Mouse (Mus musculus): ENCODE data around the gene Dnajc12. TPM values are rescaled to one million over a fixed set of nuclear protein-coding genes. Genes with fewer than 3 reads are reported as not detected.
A peak's percentile ranks its signal among the peaks of the same experiment; 100 is the strongest.
"Not testable (repeated sequence)": the region's sequence is repeated elsewhere in the genome, so short reads cannot be mapped to it uniquely, and the experiment has no call there.

The Dnajc12 gene
- total RNA-seq (2021) = 10 to 100 TPM in 1 of 2 experiments, 1 to 10 TPM in 1; 9.7 to 10.8 TPM

GRCm38 (mm10) chr10:63382372-63383279 is at the start of gene Dnajc12:
TSS of gene Dnajc12 (plus strand) at chr10:63382443.
- intact Hi-C loops (cut with DNase I) = loop anchor here (2.0 to 5.0 kb wide), 3 partner anchors 44 to 140 kb away; partner anchors contain the start of gene Herc4
- DNase-seq = peak; percentile 63 to 69

- intact Hi-C loops (cut with DNase I) = loop anchor here (5.0 kb wide), 1 partner anchor 315 kb away; the partner anchor contains the start of genes Hnrnph3 and Pbld2
- DNase-seq = no peak
Measured at GRCm38 (mm10) chr10:63336901-63337300, 45.3 kb upstream of the Dnajc12 start.

- intact Hi-C loops (cut with DNase I) = loop anchor here (5.0 kb wide), 1 partner anchor 315 kb away; the partner anchor contains the start of genes Hnrnph3 and Pbld2
- no peak for DNase-seq
Measured at GRCm38 (mm10) chr10:63337326-63337725, 44.9 kb upstream of the Dnajc12 start.

GRCm38 (mm10) chr10:63337951-63338836 is 44.0 kb upstream of the Dnajc12 start:
- peak in 1 of 2 experiments; percentile 55 for DNase-seq
- intact Hi-C loops (cut with DNase I) = loop anchor here (2.0 to 5.0 kb wide), 3 partner anchors 45 to 316 kb away; partner anchors contain the start of genes Dnajc12, Herc4, Hnrnph3 and Pbld2

- intact Hi-C loops (cut with DNase I) = loop anchor here (2.0 to 5.0 kb wide), 3 partner anchors 44 to 317 kb away; partner anchors contain the start of genes Dnajc12, Herc4, Hnrnph3 and Pbld2
- peak; percentile 93 for DNase-seq
Measured at GRCm38 (mm10) chr10:63338914-63339643, 43.2 kb upstream of the Dnajc12 start.

GRCm38 (mm10) chr10:63341351-63341750 is 40.9 kb upstream of the Dnajc12 start:
- intact Hi-C loops (cut with DNase I) = no loop called here
- no peak for DNase-seq

- no peak for DNase-seq
- intact Hi-C loops (cut with DNase I) = loop anchor here (2.0 kb wide), 1 partner anchor 30 kb away; no protein-coding TSS in a partner anchor
Measured at GRCm38 (mm10) chr10:63344751-63345150, 37.5 kb upstream of the Dnajc12 start.

GRCm38 (mm10) chr10:63348291-63348690 is 34.0 kb upstream of the Dnajc12 start:
- DNase-seq = no peak
- intact Hi-C loops (cut with DNase I) = no loop called here

- intact Hi-C loops (cut with DNase I) = no loop called here
- no peak for DNase-seq
Measured at GRCm38 (mm10) chr10:63350666-63351065, 31.6 kb upstream of the Dnajc12 start.

GRCm38 (mm10) chr10:63351099-63351498 is 31.1 kb upstream of the Dnajc12 start:
- intact Hi-C loops (cut with DNase I); DNase-seq: not testable (repeated sequence)

- intact Hi-C loops (cut with DNase I) = no loop called here
Measured at GRCm38 (mm10) chr10:63352111-63352510, 30.1 kb upstream of the Dnajc12 start.

GRCm38 (mm10) chr10:63360502-63360901 is 21.7 kb upstream of the Dnajc12 start:
- intact Hi-C loops (cut with DNase I) = no loop called here
- DNase-seq = no peak

More at GRCm38 (mm10) chr10:63352111-63352510, 30.1 kb upstream of the Dnajc12 start:
- no peak for DNase-seq

GRCm38 (mm10) chr10:63365918-63366455 is 16.3 kb upstream of the Dnajc12 start:
- intact Hi-C loops (cut with DNase I) = no loop called here
- DNase-seq = no peak

GRCm38 (mm10) chr10:63367386-63367785 is 14.9 kb upstream of the Dnajc12 start:
- intact Hi-C loops (cut with DNase I) = no loop called here
- no peak for DNase-seq

GRCm38 (mm10) chr10:63368041-63368440 is 14.2 kb upstream of the Dnajc12 start:
- intact Hi-C loops (cut with DNase I) = no loop called here

GRCm38 (mm10) chr10:63376303-63376702 is 5.9 kb upstream of the Dnajc12 start:
- intact Hi-C loops (cut with DNase I) = loop anchor here (2.0 kb wide), 1 partner anchor 222 kb away; no protein-coding TSS in a partner anchor
- DNase-seq = no peak

More at GRCm38 (mm10) chr10:63368041-63368440, 14.2 kb upstream of the Dnajc12 start:
- DNase-seq = no peak

- DNase-seq = peak; percentile 56 to 59
- intact Hi-C loops (cut with DNase I) = loop anchor here (2.0 kb wide), 1 partner anchor 223 kb away; no protein-coding TSS in a partner anchor
Measured at GRCm38 (mm10) chr10:63377468-63377867, 4.8 kb upstream of the Dnajc12 start.

- intact Hi-C loops (cut with DNase I) = no loop called here
- DNase-seq = no peak
Measured at GRCm38 (mm10) chr10:63378948-63379680, 3.1 kb upstream of the Dnajc12 start.

Data from heart, postnatal 36 days (tissue).